Mouse (Mus musculus) ES-CJ7 (cell line): ENCODE measurements around the gene Hoxa11.
A peak's percentile ranks its signal among the peaks of the same experiment; 100 is the strongest.

Source experiments
- DNase-seq: peaks from one replicate; pipeline ENCODE4 v3.0.0; 2011; ENCODE audit warnings: low read depth, low spot score

Hoxa11 gene

DNA sequence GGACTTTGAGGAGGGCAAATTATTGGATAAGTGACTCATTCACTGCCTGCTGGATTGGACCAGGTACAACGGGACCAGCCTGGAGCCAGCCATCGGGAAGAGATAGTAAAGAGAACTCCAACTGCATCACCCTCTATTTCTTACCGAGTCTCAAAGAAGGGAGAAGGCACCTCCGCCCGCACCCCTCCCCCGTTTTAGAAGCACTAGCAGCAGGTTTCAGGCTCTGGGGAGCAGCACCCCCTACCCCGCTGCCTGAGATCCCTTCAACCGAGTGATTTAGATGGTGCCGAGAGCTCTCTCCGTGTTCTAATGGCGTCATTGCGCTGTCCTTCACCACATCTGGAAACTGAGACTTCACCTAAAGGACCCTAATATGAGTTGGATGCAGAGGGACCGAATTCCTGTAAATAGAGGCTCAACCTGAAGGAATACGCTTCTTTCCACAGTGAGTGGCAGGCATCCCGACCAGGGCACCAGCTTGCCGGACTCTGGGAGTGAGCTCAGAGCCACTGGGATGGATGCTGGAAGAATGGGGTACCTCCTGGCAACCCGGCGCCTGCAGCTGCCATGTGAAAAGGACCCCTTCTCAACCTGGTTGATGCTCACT is 19.8 kb upstream of the Hoxa11 start:
- no peak for DNase-seq

DNA sequence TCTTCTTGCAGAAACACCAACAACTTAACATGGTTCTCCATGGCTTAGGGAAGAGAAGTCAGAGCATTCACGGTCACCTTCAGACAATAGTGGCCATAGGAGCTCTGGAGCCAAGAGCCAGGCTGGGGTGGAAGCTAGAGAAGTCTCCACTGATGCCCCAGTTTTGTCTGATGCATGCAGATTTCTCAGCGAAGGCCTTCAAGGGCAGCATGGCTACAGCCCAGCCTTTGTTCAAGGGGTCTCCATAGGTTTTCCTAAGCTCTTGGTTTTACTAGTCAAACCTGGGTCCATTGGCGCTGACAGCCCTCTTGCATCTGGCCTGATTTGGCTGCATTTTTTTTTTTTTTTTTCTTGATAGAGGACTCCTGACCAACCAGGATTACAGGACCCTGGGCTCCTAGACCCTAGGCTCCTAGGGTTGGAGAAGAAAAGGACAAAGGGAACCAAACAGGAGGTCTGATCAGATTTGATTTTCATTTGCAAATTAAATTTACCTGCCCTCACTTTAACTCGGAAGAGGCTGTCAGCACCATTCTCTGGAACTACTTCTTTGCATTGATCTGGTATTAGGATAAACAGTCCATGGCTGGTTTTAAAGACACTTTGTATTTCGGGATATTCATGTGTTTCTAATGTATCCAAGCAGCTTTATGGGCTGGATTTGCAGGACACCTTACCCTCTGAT is 18.6 kb upstream of the Hoxa11 start:
- DNase-seq = no peak

DNA sequence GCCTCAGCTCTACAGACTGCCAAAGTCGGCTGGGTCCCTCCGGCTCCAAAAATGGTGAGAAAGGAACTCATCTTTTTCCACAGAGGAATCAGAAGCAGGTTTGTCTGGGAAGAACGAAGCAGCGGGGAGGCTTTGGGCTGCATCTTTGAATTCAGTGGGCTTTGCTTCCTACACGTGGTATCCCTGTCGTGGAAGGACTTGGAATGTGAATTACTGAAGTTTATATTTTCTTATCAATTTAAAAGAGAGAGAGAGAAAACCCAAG is 17.6 kb upstream of the Hoxa11 start:
- DNase-seq = no peak

DNA sequence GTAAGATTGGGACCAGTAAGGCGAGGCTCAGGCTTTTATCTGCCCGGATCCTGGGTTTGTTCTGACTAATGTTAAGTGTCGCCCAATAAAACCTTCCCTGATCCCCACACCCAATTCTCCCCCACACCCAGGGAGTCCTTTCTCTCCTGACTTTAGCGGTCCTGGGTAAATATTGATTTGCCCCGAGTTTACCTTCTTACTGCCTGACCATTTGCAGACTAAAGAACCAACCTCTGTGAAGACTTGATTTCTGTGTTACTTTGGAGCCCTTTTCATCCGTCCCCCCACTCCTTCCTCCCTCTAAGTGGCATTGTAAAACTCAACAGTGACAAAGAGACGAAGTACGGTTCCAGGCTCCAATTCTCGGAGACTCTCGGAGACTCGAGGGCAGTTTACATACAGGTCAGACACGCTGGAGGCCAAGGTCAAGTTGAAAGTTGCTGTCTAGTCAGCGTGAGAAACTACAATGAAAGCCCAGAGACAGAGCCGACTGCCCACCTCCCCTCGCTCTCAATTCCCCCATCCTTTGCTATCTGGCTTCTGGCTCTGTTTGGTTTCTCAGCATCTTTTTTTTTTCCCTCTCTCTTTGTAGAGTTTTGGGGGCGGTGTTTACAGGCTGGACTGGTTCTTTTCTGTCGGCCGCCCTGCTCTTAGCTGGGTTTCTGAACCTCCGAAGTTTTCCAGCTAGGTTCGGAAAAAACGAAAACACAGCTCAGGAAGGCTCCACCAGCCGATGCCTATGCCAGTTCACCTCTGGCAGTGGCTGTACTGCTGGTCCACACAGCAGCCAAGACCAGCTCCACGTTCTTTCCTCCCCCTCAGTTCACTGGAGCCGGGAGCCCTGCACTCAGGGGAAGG is 17.1 kb upstream of the Hoxa11 start:
- DNase-seq = peak; percentile 67

DNA sequence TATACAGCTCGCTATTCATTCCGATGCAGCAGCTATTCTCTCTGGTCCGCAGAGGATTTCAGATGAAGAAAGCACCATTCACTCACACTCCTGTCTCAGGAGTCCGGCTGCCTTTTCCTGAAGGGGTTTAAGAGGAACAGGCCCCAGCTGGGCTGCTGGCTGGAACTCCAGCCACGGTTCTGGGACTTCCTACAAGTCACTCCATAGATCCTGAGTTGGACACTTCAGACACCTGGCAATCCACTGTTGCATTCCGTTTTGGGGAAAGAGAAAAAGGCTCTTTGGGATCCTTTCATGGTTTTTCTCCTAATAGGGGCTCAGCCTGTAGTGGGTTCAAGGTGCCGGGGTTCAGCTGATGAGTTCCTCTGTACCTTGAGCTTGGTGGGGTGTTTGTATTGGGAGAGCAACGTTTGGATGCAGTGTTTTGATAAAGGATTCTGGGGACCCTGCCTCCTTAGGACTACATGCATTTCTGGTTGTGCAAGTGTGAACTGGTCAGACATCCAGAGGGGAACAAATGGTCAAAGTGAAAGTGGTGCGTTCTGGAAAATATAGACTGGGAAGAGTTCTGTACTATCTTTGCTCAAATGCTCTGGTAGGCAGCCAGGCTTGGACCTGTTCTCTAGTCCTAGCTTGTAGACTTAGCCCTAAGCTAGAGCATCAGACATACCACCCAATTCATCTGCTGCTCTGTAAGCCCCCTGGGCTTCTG is 16.3 kb upstream of the Hoxa11 start:
- DNase-seq = no peak

DNA sequence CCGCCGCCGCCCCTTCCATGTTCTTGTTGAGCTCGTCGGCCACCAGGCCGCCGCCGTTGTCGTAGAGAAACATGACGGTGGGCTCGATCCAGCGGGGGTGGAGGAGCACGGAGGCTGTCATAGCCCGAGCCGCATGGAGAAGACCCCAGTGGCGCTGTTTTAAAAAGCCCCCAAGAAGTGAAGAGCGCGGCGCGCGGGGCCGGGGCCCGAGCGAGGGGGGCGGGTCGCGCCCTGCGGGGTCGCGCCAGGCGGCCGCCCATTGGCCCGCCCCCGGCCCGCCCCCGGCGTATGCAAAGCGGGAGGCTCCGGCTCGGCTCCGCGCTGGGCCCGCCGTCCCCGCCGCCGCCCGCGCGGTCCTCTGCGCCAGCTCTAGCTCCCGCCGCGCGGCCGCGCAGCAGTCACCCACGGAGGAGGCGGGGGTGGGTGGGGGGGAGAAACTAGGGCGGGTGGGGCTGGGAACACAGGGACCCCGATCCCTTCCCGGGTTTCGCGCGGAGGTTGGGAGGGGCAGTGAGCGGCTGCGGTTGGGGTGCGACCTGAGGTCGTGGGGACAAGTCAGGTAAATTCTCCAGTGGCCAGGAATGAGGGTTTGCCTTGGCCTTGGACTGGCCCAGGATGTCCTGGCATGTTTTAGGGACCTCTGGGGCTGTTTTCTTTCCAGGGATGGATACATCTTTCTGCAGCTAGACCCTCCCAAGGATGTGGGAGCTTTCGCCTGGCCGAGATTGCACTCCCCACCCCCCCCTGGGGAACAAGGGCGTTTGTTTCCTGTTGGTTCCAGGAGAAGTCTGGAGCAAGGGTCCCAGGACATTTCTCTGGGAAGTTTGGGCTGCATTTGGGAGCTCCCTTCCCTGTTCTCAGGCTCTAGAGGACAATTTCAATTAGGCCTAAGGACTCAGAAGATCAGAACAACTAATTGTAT is 15.3 kb upstream of the Hoxa11 start, which contains the start of gene Hoxa13:
Hoxa13 (minus strand) TSS at position 227 of the 922 bp plus-strand sequence.
- peak; percentile 68 for DNase-seq

DNA sequence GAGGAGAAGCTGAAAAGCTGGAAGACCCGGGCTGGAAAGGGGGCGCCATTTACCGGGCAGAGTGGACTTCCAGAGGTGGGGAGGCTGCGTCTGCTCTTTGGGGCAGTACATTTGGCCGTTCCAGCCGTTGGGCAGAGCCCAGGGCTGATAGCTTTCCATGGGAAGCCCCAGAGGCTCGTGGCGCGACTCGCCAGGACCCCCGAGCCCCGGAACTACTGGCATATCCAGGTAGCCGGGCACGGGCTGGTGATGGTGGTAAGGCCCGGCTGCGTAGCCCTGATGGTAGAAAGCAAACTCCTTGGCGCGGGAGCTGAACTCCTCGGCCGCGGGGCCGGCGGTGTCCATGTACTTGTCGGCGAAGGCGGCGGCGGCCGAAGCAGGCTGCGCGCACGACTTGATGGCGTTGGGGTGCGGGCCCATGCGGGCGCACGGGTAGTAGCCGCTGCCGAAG is 14.2 kb upstream of the Hoxa11 start:
- no peak for DNase-seq

DNA sequence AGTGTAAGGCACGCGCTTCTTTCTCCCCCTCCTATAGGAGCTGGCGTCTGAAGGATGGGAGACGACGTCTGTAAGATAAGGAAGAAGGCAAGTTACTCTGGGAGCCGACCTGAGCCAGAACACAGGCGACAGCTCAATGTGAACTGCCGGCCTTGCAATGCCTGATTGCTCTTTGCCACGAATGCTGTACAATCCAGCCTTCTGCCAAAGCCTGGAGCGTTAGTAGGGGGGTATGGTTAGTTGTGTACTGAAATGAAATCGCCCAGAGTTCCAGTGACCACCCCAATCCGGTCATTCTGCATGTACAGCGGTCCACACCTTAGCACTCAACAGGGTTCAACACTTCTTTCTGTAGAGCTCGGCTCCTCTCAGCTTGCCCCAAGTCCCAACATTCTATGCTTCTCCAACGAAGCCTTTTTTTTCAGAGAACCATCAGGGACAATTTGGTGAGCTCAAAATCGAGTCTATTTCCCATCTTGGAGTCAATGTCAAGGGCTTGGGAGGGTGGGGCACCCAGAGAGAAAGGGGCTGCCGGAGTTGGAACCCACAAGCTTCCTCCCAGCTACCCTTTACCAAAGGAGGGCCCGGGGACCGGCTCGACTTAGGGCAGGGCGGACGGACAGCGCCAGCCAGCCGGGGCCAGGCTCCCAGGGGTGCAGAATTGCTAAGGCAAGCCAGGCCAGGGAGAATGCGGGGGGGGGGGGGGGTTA is 13.6 kb upstream of the Hoxa11 start:
- DNase-seq = peak; percentile 60

DNA sequence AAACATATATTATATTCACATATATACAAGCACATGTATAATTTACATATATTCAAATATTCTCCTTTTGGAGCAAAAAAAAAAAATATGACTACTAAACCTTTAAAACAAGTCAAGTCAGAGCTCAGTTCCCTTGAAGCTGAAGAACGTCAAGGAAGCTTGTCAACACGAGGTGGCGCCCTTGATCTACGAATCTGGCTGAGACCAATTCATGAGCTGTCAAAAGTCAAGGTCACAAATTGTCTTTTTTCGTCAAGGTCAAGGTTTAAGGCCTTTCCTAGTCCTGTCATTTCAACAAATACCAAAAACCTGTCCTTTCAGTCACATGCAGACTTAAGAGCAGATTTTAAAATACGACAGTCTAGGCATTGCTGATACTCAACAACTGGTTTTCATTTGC is 11.3 kb upstream of the Hoxa11 start:
- peak; percentile 85 for DNase-seq

DNA sequence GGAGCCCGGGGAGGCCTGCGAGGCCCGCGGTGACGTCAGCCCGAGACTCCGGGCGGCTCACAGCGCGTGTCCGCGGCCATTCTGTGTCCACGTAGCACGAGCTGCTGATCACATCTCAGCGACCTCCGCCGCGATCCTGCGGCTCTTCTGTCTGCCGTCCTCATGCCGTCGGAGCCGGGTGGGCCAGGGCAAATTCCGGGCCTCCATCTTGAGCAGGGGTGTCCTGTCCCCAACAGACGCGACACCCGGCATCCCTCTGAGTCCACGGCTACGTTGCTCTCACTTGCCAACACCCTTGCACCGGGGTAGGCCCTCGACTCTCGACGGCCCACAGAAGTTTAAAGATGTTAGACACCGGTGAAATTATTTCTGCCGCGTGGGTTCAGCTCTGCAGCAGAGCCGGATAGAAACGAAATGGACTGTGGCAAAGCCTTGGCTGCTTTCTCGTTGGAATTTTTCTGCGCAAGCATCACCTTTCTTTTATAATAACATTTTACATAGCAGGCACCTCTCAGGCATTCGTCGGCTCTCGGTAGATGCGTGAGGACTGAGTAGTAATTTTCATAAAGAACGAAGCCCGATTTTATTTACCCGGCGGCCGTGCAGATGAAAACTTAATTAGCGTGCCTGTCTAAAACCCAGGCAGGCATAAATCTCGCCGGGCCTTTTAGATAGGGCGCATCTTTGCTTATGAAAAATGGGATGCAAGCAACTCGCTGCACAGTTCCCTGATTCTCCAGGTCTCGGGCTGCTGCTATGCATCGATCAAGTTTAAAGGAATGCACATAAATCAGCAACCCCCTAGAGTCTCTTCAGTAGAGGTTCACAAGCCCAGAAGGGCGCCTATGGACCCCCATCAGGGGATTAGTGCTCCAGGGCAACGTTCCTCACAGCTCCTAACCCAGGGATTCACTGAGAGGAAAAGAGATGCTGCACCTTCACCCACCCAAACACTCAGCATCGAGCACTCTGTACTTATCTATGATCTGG is 8.2 kb upstream of the Hoxa11 start:
- no peak for DNase-seq

DNA sequence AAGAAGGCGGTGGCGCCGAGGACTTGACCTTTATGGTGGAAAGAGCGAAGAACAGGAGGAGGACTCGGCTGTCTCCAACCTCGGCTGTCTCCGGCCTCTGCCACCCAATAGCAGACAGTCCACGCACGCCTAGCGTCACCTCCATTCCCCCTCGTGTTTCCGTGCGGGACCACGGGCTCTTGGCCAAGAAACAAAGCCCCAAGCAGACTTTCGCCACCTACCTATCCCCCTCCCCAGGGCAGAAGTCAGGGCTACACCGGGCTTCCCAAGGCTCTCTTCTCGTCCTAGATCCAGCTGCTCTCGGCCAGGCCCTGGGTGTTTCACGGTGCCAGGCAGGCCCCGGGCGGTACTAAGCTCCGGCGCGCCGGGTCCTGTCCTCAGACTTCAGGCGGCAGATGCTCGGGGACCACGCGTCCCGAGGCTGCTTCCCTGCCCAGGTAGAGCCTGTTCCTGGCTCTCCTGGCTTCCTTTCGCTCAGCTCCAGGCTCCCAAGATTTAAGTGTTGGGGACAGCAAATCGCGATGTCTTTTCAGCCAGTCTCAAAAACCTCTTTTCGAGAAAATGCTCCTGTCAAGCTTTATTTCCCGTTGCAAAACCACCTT is 7.3 kb upstream of the Hoxa11 start:
- peak; percentile 64 for DNase-seq

DNA sequence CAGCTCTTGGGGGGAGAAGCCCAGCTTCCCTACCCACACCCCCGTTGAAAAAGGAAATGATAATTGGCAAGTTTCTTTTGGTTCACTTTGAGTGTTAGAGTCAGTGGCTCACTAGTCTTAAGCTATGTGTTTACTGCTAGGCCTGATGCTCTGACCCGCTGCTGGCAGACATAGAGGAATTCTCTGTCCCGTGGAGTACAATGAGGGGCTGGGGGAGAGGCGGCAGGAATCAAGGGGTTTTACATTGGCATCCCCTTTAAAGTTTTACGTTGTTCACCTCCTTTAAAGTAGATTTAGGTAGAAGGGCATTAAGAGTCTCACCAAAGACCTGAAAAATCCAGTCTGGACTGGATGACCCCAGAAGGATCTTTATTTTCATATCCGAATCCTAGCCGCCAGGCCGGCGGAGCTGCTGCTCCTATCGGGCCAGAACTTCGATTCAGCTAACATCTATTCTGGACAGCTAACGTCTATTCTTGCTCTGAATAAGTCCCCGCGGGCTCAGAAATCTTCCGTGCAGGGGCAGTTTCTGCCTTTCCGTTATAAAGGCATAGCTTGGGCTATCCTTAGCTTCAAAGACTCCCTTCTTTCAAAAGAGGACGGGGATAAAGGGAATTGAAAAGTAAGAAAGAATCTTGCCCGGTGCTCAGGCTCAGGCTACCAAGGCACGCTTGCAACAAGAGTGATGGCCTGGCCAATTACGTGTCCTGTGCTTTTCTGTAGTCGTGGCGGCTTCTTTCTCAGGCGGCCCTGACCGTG is 6.6 kb upstream of the Hoxa11 start:
- DNase-seq = peak; percentile 41

DNA sequence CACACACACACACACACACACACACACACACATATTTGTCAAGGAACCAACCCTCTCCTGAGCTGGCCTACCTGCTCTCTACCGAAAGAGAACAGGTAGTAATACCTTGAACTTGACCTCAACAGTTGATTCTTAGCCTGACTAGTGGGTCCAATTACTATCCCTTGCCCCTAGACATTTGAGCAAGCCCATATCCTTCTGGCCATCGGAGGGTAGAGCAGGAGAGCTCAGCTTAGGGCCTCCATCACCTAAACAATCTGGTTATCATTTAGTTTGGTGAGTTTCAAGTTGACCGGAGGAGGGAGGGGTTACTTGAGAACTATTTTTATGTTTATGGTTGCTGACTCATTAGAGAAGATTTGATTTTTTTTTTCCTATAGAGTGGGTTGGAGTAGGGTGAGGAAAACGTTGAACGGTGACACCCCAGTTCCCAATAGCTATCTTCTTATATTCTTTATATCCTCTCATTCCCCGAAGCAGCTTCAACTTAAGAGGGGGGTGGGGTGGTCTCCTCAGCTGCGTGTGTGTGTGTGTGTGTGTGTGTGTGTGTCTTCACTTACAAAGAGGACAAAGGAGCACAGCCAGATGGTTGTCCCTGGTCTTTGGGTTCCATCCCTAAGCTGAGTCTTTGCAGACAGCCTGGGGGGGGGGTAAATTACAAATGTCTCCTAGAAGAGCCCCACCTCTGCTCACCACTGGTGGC is 5.7 kb upstream of the Hoxa11 start:
- DNase-seq = peak; percentile 4

DNA sequence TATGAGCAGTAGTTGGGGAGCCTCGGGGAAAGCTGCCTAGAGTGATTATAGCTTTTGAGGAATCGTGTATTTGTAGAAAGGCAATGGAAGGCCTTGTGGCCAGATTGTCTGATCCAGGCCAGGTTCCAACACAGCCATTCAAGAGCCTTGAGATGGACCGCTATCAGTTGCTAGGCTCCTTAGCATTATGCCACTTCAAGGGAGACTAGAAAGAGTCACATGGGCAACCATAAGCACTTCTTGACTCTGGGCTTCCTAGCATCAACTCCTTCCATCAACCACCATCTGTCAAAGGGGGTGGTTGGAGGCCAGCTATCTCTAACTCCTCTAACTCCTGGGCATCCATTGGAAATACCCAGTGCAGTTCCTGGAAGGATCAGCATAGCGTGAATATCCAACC is 4.2 kb upstream of the Hoxa11 start:
- DNase-seq = peak; percentile 36

DNA sequence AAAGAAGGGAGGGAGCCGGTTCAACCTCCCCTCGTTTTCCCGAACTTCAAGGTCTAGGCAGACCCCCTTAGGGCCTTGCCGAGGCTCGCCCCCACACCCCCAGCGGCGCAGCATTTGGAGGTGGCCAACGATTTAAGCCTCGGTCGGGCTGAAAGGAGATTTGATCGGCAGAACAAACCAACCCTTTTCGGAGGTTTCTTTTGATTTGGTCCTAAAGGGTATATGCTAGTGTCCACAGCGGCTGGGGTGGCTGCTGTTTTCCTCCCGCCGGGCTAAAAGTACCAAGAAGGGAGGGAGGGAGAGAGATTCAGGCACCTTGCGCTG is 3.8 kb upstream of the Hoxa11 start:
- peak; percentile 67 for DNase-seq

DNA sequence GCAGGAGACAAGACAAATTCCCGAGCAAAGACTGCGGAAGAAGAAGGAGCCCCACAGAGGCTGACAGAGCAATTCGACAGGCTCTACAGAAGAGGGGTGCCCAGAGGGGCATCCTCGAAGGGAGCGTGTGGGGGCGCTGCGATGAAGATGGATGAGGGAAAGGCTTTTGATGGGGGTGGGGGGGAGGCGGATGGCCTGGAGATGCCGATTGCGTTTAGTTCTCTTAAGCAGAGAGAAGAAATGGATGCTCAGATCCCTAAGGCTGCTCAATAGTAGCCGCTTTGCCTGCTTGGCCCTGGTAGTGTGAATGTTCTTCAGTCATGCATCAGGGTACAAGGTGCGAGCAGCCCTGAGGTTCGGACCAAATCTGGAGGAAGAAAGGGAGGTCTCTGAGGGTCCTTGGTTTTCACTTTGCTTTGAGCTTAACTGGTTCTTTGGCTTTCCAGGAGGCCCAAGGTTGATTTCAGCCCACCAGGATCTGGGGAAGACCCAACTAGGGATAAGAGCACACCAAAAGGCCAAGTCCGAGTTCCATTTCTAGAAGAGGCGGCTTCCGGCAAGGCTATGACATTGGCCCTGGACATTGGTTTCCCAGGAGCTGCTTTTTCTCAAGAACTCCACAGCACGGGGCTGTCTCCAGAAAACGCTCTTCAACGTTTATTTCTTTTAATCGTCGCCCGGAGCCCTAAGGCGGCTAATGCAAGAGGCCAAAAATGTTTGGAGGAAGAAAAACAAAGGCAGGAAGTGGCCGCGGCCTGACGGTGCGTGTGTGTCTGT is 3.2 kb upstream of the Hoxa11 start:
- DNase-seq = peak; percentile 52
